Mouse (Mus musculus) embryonic stem cell, embryonic (primary cell): ENCODE results near the gene Mfsd4b5.

Source experiments
- CTCF ChIA-PET, 4 experiments: fragments of 300-600 bp in 2 of 4; fragments of 350-600 bp in 2 of 4; sonication (Branson Sonifier 250); formaldehyde crosslinking; loops; one replicate each; lab custom pipeline; 2022; ENCODE audit warnings: inconsistent platforms in 2 of 4; lab: Charles Lee
- POLR2A ChIA-PET, 4 experiments: fragments of 300-600 bp in 2 of 4; fragments of 350-600 bp in 2 of 4; sonication (Branson Sonifier 250); formaldehyde crosslinking; loops; one replicate each; lab custom pipeline; 2022; ENCODE audit warnings: antibody characterized with exemption in 4 of 4, inconsistent platforms in 1 of 4; lab: Charles Lee

The Mfsd4b5 gene

DNA sequence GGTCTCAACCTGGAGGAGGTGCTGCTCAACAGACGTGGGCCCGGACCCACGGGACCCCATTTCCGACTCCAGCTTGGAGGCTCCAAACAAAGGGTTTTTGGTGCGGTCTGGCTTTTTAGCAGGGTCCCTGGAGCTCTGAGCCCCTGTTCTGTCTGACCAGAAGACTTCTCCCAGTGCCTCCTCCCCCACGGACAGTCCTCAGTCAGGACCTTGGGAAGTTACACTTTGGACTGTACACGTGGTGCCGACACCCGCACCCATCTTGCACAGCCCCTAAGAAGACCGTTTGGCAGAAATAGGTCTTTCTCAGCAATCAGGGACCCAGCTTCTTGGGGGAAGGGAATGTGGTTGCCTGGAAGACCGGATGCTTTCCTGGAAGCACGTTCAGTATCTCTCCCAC lies at the start of gene Mfsd4b5:
Mfsd4b5 (minus strand) TSS at position 181 of the 400 bp plus-strand sequence.
- ChIA-PET POLR2A (no interaction called here), CTCF (interaction anchor here in 1 of 4 experiments (0.5 kb wide), 1 partner anchor 226 kb away, joined by 3 read pairs; no protein-coding TSS in a partner anchor)

DNA sequence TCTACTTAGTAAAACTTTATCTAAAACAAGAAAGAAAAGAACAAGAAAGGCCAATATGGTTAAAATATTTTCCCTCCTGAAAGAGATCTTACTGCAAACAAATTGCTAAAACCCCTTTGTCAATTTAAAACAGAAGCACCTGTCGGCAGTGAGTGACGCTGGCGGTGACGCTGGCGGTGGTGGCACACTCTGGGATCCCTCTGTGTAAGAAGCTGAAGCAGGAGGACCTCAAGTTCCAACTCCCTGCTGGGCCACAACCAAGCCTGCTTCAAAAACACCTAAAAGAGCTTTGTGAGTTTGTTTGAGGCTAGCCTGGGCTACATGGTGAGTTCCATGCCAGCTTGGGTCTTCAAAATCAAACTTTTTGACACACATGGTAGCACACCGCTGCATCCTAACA lies 48.5 kb upstream of the Mfsd4b5 start:
- ChIA-PET POLR2A (interaction anchor here in 2 of 4 experiments (1.0 to 1.3 kb wide), 2 partner anchors 10 to 11 kb away, joined by 3 to 4 read pairs; partner anchors contain the start of gene Mfsd4b1 (in 1 of the 2)), CTCF (interaction anchor here in 3 of 4 experiments (0.5 to 1.2 kb wide), 3 partner anchors 18 to 781 kb away, joined by 3 to 4 read pairs (median 3); no protein-coding TSS in a partner anchor)

DNA sequence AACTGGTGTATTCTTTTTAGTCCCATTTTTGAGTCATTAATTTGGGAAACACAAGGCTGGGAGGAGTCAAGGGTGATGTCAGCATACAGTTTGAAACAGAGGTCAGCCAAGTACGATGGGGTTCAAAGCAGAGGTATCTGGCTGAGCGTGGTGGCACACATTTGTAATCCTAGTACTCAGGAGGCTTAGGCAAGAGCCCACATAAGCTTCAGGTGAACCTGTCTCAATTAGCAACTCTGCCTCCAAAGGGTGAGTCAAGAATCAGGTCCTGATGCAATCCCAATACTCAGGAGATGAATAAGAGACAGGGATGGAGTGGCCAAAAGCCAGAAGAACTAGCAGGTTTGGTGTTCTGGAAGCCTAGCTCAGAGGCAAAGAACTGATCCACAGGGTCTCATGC lies 46.5 kb upstream of the Mfsd4b5 start:
- POLR2A ChIA-PET = no interaction called here

GRCm38 (mm10) chr10:40030716-40031115 lies 44.3 kb upstream of the Mfsd4b5 start:
- POLR2A ChIA-PET = no interaction called here
- CTCF ChIA-PET = no interaction called here

More for the DNA sequence above, 46.5 kb upstream of the Mfsd4b5 start:
- CTCF ChIA-PET = no interaction called here

GRCm38 (mm10) chr10:40029610-40030009 lies 43.2 kb upstream of the Mfsd4b5 start:
- CTCF ChIA-PET = no interaction called here
- POLR2A ChIA-PET = interaction anchor here in 1 of 4 experiments (0.5 kb wide), 1 partner anchor 462 kb away, joined by 4 read pairs; no protein-coding TSS in a partner anchor

- ChIA-PET CTCF (interaction anchor here in 1 of 4 experiments (1.6 kb wide), 1 partner anchor 185 kb away, joined by 3 read pairs; no protein-coding TSS in a partner anchor), POLR2A (interaction anchor here in 1 of 4 experiments (0.7 kb wide), 2 partner anchors 209 to 415 kb away, joined by 3 to 5 read pairs; no protein-coding TSS in a partner anchor)
Observed at GRCm38 (mm10) chr10:40028091-40028490, 41.6 kb upstream of the Mfsd4b5 start.

DNA sequence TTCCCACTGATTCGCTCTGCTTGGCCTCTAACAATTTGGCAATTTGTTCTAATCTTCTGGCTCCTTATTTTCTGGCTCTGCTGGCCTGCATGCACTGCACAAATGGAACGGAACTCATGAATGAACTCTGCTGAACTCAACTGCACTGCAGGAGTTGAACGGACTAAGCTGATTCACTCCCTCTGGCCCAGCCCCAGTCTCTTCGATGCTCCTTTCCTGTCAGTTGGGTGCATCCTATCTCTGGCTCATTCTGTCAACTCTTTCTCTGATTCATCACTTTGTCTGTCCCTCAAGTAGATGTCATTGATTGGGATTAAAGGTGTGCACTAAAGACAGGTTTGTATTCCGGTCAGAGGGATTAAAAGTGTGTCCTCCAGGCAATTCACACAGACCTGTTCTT lies 40.1 kb upstream of the Mfsd4b5 start:
- ChIA-PET POLR2A (interaction anchor here in 1 of 4 experiments (1.3 kb wide), 1 partner anchor 43 kb away, joined by 3 read pairs; no protein-coding TSS in a partner anchor), CTCF (interaction anchor here in 1 of 4 experiments (1.6 kb wide), 1 partner anchor 186 kb away, joined by 3 read pairs; no protein-coding TSS in a partner anchor)

DNA sequence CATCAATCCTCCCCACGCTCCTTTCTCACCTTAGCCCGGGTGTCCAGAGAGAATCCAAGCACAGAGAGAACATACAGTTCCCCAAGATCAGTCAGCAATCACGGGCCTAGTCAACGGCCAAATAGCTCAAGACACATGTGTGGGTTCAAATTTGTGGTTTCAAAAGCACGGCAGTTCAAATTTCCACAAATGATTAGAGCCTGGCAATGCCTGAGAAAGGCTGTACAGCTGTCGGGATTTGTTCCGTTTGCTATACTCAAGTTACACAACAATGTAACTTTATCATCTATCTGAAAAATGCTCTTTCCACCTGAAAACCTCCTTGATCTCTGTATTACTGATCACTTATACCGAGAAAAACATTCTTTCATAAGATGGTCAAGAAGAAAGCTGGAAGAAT lies 39.1 kb upstream of the Mfsd4b5 start:
- CTCF ChIA-PET = interaction anchor here in 2 of 4 experiments (1.0 to 1.9 kb wide), 3 partner anchors 66 to 187 kb away, joined by 3 to 8 read pairs (median 3); partner anchors contain the start of gene Mfsd4b3 (in 1 of the 2)
- POLR2A ChIA-PET = interaction anchor here in 2 of 4 experiments (0.8 to 1.6 kb wide), 4 partner anchors 10 to 294 kb away, joined by 3 to 4 read pairs (median 4); no protein-coding TSS in a partner anchor

DNA sequence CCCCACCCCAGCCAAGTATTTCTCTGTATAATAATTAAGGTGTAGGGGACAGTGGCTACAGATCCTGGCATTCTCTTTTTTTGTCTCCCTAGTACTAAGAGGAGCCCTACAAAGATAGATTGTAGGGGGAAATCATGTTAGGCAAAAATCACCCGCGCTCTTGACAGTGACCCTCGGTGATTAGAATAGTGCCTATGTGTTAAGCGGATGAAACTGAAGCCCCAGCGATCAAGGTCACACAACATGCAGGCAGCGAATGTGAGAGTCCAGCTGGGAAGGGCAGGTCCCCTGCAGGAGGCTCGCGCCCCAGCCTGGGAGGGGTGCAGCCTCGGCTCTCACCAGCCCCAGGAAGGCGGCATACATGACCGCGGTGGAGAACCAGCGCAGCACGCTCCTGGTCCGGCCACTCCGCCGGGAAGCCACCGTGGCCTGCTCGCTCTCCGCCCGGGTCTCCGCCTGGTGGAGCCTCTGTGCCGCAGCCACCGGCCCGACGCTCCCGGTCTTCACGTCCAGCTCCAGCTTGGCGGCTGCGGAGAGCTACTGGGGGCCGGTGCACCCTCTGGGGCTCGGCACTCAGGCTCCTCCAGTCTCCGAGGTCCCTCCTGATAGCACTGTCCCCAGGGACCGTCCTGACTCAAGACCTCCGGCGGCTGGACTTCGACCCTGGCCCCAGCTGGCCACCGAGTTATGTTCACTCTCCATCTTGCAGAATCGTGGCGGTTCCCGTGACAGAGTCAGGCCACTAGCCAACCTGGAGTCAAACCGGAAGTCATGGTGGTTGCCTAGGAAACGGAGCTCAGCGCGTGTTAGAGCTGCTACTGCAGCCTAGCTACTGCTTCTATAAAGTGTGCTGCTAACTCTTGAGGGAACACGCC lies 38.3 kb upstream of the Mfsd4b5 start, which contains the start of gene Mfsd4b1:
Mfsd4b1 (minus strand) TSS at position 715 of the 875 bp plus-strand sequence.
- POLR2A ChIA-PET = interaction anchor here in 2 of 4 experiments (0.8 to 1.6 kb wide), 6 partner anchors 10 to 293 kb away, joined by 3 to 4 read pairs (median 4); no protein-coding TSS in a partner anchor

DNA sequence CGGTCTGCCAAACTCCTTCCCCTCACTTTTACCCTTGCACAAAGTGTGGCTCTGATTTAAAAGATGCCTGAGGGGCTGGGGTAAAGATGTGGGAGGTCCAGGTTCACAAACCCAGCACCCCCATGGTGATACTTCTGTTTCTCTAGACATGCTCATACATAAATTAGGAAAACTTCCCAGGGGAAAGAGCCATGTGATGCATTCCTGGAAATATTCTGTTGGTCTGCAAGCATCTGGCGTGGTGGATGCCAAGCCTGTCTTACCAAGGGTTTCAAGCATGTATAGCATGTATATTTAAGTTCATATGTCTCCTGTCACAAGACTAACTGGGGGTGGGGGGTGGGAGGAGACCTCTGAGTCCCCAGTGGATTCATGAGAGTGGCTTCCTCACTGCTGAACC lies 34.0 kb upstream of the Mfsd4b5 start:
- ChIA-PET CTCF (interaction anchor here in 1 of 4 experiments (0.8 kb wide), 1 partner anchor 86 kb away, joined by 15 read pairs; no protein-coding TSS in a partner anchor), POLR2A (no interaction called here)

More for the DNA sequence above, 38.3 kb upstream of the Mfsd4b5 start, which contains the start of gene Mfsd4b1:
- CTCF ChIA-PET = interaction anchor here in 2 of 4 experiments (1.0 to 1.9 kb wide), 3 partner anchors 65 to 188 kb away, joined by 3 to 8 read pairs (median 3); partner anchors contain the start of gene Mfsd4b3 (in 1 of the 2)

- CTCF ChIA-PET = interaction anchor here in 1 of 4 experiments (0.7 kb wide), 1 partner anchor 11 kb away, joined by 4 read pairs; no protein-coding TSS in a partner anchor
Observed at GRCm38 (mm10) chr10:40019492-40019891, 33.0 kb upstream of the Mfsd4b5 start.

GRCm38 (mm10) chr10:40018261-40018860 lies 31.9 kb upstream of the Mfsd4b5 start:
- ChIA-PET POLR2A (no interaction called here), CTCF (no interaction called here)

More at GRCm38 (mm10) chr10:40019492-40019891, 33.0 kb upstream of the Mfsd4b5 start:
- POLR2A ChIA-PET = interaction anchor here in 1 of 4 experiments (0.6 kb wide), 1 partner anchor 381 kb away, joined by 3 read pairs; no protein-coding TSS in a partner anchor

DNA sequence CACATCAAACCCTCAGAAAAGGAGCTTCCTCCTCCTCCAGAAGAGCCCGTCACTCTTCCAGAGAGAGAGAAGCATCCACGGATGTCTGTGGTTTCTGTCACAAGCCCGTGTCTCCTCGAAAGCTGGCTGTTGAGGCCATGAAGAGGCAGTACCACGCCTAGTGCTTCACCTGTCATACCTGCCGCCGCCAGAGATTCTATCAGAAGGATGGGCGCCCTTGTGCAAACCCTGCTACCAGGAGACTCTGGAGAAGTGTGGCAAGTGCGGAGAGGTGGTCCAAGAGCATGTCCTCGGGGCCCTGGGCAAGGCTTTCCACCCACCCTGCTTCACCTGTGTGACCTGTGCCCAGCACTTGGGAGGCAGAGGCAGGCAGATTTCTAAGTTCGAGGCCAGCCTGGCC lies 23.1 kb upstream of the Mfsd4b5 start:
- ChIA-PET CTCF (no interaction called here), POLR2A (no interaction called here)

DNA sequence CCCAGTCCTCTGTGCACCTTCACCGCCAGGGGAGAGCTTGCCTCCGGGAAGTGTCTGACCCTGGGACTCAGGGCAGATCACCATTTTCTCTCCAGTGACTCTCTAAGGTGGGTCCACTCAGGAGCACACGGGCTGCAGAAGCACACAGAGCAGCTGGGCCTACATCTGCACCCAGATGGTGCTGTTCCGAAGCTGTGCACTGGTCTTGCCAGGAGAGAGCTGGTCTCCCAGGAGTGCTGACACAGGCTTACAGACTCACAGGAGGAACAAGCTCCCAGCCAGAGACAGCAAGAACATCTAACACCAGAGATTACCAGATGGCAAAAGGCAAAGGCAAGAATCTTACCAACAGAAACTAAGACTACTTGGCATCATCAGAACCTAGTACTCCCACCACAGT lies 22.4 kb upstream of the Mfsd4b5 start:
- ChIA-PET POLR2A (interaction anchor here in 1 of 4 experiments (0.9 kb wide), 1 partner anchor 105 kb away, joined by 3 read pairs; no protein-coding TSS in a partner anchor), CTCF (interaction anchor here in 2 of 4 experiments (0.5 to 0.7 kb wide), 3 partner anchors 10 to 203 kb away, joined by 3 to 5 read pairs (median 4); no protein-coding TSS in a partner anchor)

DNA sequence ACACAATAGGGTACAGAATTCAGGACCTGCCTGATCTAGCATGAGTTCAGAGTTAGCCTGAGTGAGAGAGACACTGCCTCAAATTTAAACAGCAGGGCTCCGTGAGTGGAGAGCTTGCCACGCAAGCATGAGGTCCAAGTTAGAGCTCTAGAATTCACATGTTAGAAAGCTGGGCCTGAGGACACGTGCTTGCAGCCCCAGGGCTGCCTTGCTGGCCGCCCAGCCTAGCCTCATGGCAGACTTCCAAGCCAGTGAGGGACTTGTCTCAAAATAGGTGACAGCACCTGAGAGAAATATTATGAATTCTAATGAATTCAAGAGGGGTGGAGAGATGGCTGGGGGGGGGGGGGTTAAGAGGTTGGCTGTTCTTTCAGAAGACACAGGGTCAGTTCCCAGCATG lies 21.5 kb upstream of the Mfsd4b5 start:
- ChIA-PET POLR2A (interaction anchor here in 1 of 4 experiments (0.6 to 0.9 kb wide), 2 partner anchors 106 to 128 kb away, joined by 3 read pairs; no protein-coding TSS in a partner anchor), CTCF (interaction anchor here in 2 of 4 experiments (0.6 to 0.8 kb wide), 4 partner anchors 26 to 1045 kb away, joined by 3 to 10 read pairs (median 4); no protein-coding TSS in a partner anchor)

GRCm38 (mm10) chr10:40006963-40007362 lies 20.5 kb upstream of the Mfsd4b5 start:
- CTCF ChIA-PET = interaction anchor here in 2 of 4 experiments (0.8 kb wide), 2 partner anchors 45 to 47 kb away, joined by 4 read pairs; partner anchors contain the start of gene Mfsd4b3 (in 1 of the 2)

DNA sequence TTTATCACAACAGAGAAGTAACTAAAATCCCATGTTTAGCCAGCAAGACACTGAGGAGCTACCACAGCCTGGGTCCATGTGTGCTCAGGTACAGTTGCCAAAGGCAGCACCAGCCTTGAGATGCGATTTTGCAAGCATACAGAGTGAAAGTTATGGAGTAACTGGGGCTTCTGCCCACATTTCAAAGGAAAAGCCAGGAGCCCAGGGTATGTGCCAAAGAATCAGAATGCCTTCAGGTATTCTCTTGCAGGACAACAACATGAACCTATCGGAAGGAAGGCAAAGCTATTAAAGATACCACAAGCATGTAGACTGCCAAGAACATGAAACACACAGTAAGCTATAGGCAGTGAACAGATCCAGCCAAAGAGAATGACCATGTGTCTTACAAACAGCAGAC lies 14.3 kb upstream of the Mfsd4b5 start:
- CTCF ChIA-PET = no interaction called here
- POLR2A ChIA-PET = no interaction called here

More at GRCm38 (mm10) chr10:40006963-40007362, 20.5 kb upstream of the Mfsd4b5 start:
- POLR2A ChIA-PET = interaction anchor here in 1 of 4 experiments (1.1 kb wide), 1 partner anchor 18 kb away, joined by 4 read pairs; the partner anchor contains the start of gene Mfsd4b1

DNA sequence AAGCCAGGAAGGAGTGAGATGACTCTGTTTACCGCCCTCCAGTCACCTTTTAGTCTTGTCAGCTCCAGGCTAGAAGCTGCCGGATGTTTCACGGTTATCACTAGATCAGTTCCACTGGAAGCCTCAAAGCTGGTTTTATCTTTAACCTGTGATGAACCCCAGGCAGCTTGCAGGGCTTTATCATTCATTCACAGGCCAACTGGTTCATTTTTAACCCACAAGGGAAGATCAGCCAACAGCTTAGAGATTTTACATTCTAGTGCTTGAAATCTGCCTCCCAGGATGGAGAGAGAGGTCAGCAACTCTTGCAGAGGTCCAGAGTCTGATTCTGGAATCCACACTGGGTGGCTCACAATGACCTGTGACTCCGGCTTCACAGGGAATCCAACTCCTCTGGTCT lies 4.7 kb upstream of the Mfsd4b5 start:
- POLR2A ChIA-PET = no interaction called here
- CTCF ChIA-PET = no interaction called here
